Mouse (Mus musculus): ENCODE data around the gene Slc6a12. TPM values are rescaled to one million over a fixed set of nuclear protein-coding genes. Genes with fewer than 3 reads are reported as not detected.

Gene Slc6a12
- polyA plus RNA-seq, 1 experiment from 2014 or later: not detected

DNA sequence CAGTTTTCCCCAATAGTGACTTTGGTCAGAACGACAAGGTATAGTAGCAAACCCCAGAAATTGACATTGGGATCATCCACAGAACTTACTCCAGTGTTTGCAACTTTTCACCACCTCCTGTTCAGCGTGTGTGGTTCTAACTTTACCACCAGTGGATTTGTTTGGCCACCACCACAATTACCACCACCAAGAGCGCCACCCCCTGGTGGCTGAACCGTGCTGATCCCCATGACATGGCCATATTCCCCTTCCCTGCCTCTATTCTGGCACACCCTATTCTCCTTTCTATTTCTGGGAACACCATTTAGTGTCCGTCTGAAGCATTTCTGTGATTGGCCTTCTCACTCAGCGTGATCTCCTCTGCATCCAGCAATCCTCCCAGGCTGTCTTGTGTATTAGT lies 23.8 kb upstream of the Slc6a12 start:
- no peaks in the 10 kb centered on the region for H3K9me3 ChIP-seq (replicated peaks; ENCODE audit: control insufficient read depth, low read length)
- H3K9ac ChIP-seq (ENCODE audit: low read length): no peak overlapping the region
- no peak for ATAC-seq (replicated peaks; ENCODE audit: extremely low read depth, insufficient read depth, low FRiP score)
- no peak overlapping the region for H3K27ac ChIP-seq (ENCODE audit: low read length)
- WGBS: 56% methylated on average over 6 of the region's 6 CpGs
- H3K36me3 ChIP-seq (ENCODE audit: control insufficient read depth, insufficient read depth): no peaks in the 10 kb centered on the region
- H3K4me2 ChIP-seq (ENCODE audit: low read depth, low read length): no peak overlapping the region
- H3K4me3 ChIP-seq (ENCODE audit: low read length): no peak overlapping the region
- H3K27me3 ChIP-seq (ENCODE audit: control insufficient read depth, insufficient read depth, low read length): no peaks in the 10 kb centered on the region
- no peaks in the 10 kb centered on the region for H3K4me1 ChIP-seq (ENCODE audit: control insufficient read depth, insufficient read depth, low read length)

GRCm38 (mm10) chr6:121322381-121323110 lies 20.3 kb upstream of the Slc6a12 start:
- H3K9ac ChIP-seq (ENCODE audit: low read length): no peak overlapping the region
- H3K4me1 ChIP-seq (ENCODE audit: control insufficient read depth, insufficient read depth, low read length): peaks cover 11% of the 10 kb centered on the region
- ATAC-seq (replicated peaks; ENCODE audit: extremely low read depth, insufficient read depth, low FRiP score): no peak
- no peak overlapping the region for H3K4me2 ChIP-seq (ENCODE audit: low read depth, low read length)
- no peak overlapping the region for H3K4me3 ChIP-seq (ENCODE audit: low read length)
- H3K27me3 ChIP-seq (ENCODE audit: control insufficient read depth, insufficient read depth, low read length): no peaks in the 10 kb centered on the region
- no peak overlapping the region for H3K27ac ChIP-seq (ENCODE audit: low read length)
- no peaks in the 10 kb centered on the region for H3K9me3 ChIP-seq (replicated peaks; ENCODE audit: control insufficient read depth, low read length)
- no peaks in the 10 kb centered on the region for H3K36me3 ChIP-seq (ENCODE audit: control insufficient read depth, insufficient read depth)
- WGBS: 84% methylated on average over 9 of the region's 9 CpGs

DNA sequence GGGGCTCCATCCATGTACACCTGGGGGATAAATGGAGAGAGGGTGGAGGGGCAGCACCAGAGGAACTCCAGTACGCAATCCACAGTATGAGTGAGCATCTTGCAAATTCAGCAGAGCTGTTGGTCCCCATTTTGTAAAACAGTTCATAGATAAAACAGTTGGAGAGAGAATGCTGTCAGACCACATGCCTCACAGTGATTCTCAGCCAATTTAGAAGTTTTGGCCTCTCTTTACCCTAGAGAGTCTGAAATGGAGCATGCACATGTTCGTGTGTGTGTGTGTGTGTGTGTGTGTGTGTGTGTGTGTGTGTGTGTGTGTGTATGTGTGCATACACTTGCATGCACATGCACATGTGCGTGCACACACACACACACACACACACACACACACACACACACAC lies 17.6 kb upstream of the Slc6a12 start:
- Histone ChIP-seq H3K27ac (ENCODE audit: low read length) (no peak overlapping the region), H3K4me2 (ENCODE audit: low read depth, low read length) (no peak overlapping the region), H3K27me3 (ENCODE audit: control insufficient read depth, insufficient read depth, low read length) (no peaks in the 10 kb centered on the region), H3K9ac (ENCODE audit: low read length) (no peak overlapping the region), H3K4me3 (ENCODE audit: low read length) (no peak overlapping the region), H3K9me3 (replicated peaks; ENCODE audit: control insufficient read depth, low read length) (no peaks in the 10 kb centered on the region), H3K36me3 (ENCODE audit: control insufficient read depth, insufficient read depth) (no peaks in the 10 kb centered on the region), H3K4me1 (ENCODE audit: control insufficient read depth, insufficient read depth, low read length) (peaks cover 15% of the 10 kb centered on the region)
- WGBS: 81% methylated on average over 3 of the region's 3 CpGs
- no peak for ATAC-seq (replicated peaks; ENCODE audit: extremely low read depth, insufficient read depth, low FRiP score)

DNA sequence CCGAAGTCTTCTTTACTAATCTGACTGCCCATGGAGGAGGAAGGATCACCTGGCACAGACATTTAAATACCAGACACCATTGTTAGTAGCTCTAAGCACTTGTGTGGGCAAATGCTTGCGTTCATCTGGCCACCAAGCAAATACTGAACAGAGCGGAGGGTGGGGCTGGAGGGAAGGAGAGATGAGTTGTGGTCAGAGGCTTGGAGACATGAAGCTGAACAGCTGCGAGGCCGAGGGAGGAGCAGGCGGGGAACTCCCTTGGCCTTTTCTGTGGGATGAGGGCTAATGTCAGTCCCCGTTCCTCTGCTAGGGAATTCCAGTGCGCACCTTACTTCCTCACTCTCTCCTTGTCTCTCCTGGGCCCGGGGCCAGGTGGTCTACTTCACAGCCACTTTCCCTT lies 17.1 kb upstream of the Slc6a12 start:
- peaks cover 15% of the 10 kb centered on the region for H3K4me1 ChIP-seq (ENCODE audit: control insufficient read depth, insufficient read depth, low read length)
- H3K36me3 ChIP-seq (ENCODE audit: control insufficient read depth, insufficient read depth): no peaks in the 10 kb centered on the region
- H3K9ac ChIP-seq (ENCODE audit: low read length): no peak overlapping the region
- H3K9me3 ChIP-seq (replicated peaks; ENCODE audit: control insufficient read depth, low read length): no peaks in the 10 kb centered on the region
- H3K4me2 ChIP-seq (ENCODE audit: low read depth, low read length): no peak overlapping the region
- 73% methylated on average over 9 of the region's 9 CpGs for WGBS
- no peak overlapping the region for H3K4me3 ChIP-seq (ENCODE audit: low read length)
- H3K27me3 ChIP-seq (ENCODE audit: control insufficient read depth, insufficient read depth, low read length): no peaks in the 10 kb centered on the region
- H3K27ac ChIP-seq (ENCODE audit: low read length): no peak overlapping the region
- no peak for ATAC-seq (replicated peaks; ENCODE audit: extremely low read depth, insufficient read depth, low FRiP score)

DNA sequence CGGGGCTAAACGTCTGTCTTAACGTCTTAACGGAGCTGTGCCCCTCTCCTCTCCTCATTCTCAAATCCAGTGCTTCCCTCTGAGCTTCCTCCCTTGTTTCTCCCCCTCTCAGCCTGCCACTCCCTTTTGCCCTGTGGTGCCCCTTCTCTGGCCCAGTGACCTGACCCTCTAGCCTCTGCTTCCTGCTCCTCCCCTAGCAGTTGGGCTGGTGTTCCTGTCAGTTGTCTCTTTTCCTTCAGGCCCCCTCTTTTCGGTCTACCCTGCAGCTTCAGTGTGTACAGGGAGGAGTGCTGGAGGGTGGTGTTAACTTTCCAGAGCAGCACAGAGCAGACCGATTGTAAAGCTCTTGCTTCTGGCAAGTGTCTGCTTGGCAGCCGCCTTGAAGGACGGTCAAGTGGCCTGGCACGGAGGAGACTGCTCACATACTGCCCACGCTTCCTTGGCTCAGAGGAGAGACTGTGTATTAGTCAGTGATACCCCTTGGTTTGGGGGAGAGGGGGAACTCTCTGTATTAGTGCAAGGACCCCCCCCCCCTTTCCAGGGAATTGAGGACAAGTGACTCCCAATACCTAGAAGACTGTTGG lies 16.3 kb upstream of the Slc6a12 start:
- Histone ChIP-seq H3K4me3 (ENCODE audit: low read length) (no peak overlapping the region), H3K9ac (ENCODE audit: low read length) (0 out of 2 replicates have a peak overlapping the region, but pooled peaks have one; percentile 42), H3K27ac (ENCODE audit: low read length) (no peak overlapping the region), H3K4me2 (ENCODE audit: low read depth, low read length) (no peak overlapping the region), H3K9me3 (replicated peaks; ENCODE audit: control insufficient read depth, low read length) (no peaks in the 10 kb centered on the region), H3K27me3 (ENCODE audit: control insufficient read depth, insufficient read depth, low read length) (no peaks in the 10 kb centered on the region), H3K36me3 (ENCODE audit: control insufficient read depth, insufficient read depth) (no peaks in the 10 kb centered on the region), H3K4me1 (ENCODE audit: control insufficient read depth, insufficient read depth, low read length) (peaks cover 15% of the 10 kb centered on the region)
- 40% methylated on average over 10 of the region's 10 CpGs for WGBS
- peak; percentile 56; the same call in 1 of the 2 replicates for ATAC-seq (replicated peaks; ENCODE audit: extremely low read depth, insufficient read depth, low FRiP score)

GRCm38 (mm10) chr6:121328417-121328884 lies 14.4 kb upstream of the Slc6a12 start:
- 60% methylated on average over 9 of the region's 9 CpGs for WGBS

DNA sequence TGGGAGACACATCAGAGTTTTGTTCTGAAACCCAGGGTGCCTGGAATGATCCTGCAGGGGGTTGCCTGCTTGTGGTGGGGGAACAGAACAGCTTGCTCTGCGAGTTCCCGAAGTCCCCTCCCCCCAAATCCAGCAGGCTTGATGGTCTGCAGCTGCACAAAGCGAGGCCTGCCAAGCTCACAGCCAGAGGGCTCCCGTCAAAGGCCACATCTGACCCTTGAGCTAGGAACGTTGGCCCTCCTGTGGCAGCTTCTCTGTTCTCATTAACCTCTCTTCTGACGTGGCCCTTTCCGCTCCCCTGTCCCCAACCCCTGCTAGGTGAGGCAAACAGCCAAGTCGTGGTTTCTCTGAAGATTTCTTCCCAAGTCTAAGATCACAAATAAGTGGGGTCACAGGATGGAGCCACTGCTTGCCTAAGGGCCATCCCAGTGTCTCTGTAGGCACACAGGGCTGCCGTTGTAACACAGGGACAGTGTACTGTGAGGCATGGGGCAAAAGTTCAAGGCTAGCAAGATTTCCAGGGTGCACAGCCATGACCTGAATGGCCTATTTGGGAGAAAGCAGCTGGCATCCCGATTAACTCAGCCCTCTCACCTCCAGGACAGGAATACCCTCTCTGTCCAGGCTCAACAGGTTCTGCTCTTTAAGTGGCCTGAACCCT lies 12.9 kb upstream of the Slc6a12 start:
- Histone ChIP-seq H3K27ac (ENCODE audit: low read length) (no peak overlapping the region), H3K4me3 (ENCODE audit: low read length) (no peak overlapping the region), H3K4me1 (ENCODE audit: control insufficient read depth, insufficient read depth, low read length) (peaks cover 15% of the 10 kb centered on the region), H3K4me2 (ENCODE audit: low read depth, low read length) (no peak overlapping the region), H3K27me3 (ENCODE audit: control insufficient read depth, insufficient read depth, low read length) (no peaks in the 10 kb centered on the region), H3K9ac (ENCODE audit: low read length) (no peak overlapping the region), H3K36me3 (ENCODE audit: control insufficient read depth, insufficient read depth) (no peaks in the 10 kb centered on the region), H3K9me3 (replicated peaks; ENCODE audit: control insufficient read depth, low read length) (no peaks in the 10 kb centered on the region)
- no peak; the same call in 1 of the 2 replicates for ATAC-seq (replicated peaks; ENCODE audit: extremely low read depth, insufficient read depth, low FRiP score)
- WGBS: 23% methylated on average over 10 of the region's 10 CpGs

More at GRCm38 (mm10) chr6:121328417-121328884, 14.4 kb upstream of the Slc6a12 start:
- Histone ChIP-seq H3K27ac (ENCODE audit: low read length) (no peak overlapping the region), H3K4me2 (ENCODE audit: low read depth, low read length) (no peak overlapping the region), H3K9ac (ENCODE audit: low read length) (no peak overlapping the region), H3K9me3 (replicated peaks; ENCODE audit: control insufficient read depth, low read length) (no peaks in the 10 kb centered on the region), H3K4me3 (ENCODE audit: low read length) (no peak overlapping the region), H3K27me3 (ENCODE audit: control insufficient read depth, insufficient read depth, low read length) (no peaks in the 10 kb centered on the region), H3K36me3 (ENCODE audit: control insufficient read depth, insufficient read depth) (no peaks in the 10 kb centered on the region), H3K4me1 (ENCODE audit: control insufficient read depth, insufficient read depth, low read length) (peaks cover 15% of the 10 kb centered on the region)
- no peak for ATAC-seq (replicated peaks; ENCODE audit: extremely low read depth, insufficient read depth, low FRiP score)

- no peaks in the 10 kb centered on the region for H3K9me3 ChIP-seq (replicated peaks; ENCODE audit: control insufficient read depth, low read length)
- no peak overlapping the region for H3K27ac ChIP-seq (ENCODE audit: low read length)
- no peaks in the 10 kb centered on the region for H3K27me3 ChIP-seq (ENCODE audit: control insufficient read depth, insufficient read depth, low read length)
- no peak overlapping the region for H3K4me2 ChIP-seq (ENCODE audit: low read depth, low read length)
- H3K4me3 ChIP-seq (ENCODE audit: low read length): no peak overlapping the region
- no peak overlapping the region for H3K9ac ChIP-seq (ENCODE audit: low read length)
- WGBS: 87% methylated on average over 9 of the region's 9 CpGs
- no peaks in the 10 kb centered on the region for H3K36me3 ChIP-seq (ENCODE audit: control insufficient read depth, insufficient read depth)
- no peak for ATAC-seq (replicated peaks; ENCODE audit: extremely low read depth, insufficient read depth, low FRiP score)
- no peaks in the 10 kb centered on the region for H3K4me1 ChIP-seq (ENCODE audit: control insufficient read depth, insufficient read depth, low read length)
Observed at GRCm38 (mm10) chr6:121335841-121336240, 7.0 kb upstream of the Slc6a12 start.

DNA sequence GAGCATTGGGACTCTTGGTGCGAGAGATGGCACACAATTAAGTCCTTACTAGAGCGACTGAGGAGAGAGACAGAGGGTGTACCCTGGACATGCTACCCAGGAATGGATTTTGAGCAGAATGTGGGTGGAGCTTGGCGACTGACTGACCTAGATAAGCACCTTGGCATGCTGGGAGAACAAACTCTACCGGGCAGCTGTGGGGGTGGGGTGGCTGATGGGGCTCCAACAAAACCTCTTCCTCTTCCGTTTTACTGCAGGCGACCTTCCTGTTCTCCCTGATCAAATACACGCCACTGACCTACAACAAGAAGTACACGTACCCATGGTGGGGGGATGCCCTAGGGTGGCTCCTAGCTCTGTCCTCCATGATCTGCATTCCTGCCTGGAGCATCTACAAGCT lies 6.3 kb upstream of the Slc6a12 start:
- Histone ChIP-seq H3K4me2 (ENCODE audit: low read depth, low read length) (no peak overlapping the region), H3K36me3 (ENCODE audit: control insufficient read depth, insufficient read depth) (no peaks in the 10 kb centered on the region), H3K4me1 (ENCODE audit: control insufficient read depth, insufficient read depth, low read length) (no peaks in the 10 kb centered on the region), H3K4me3 (ENCODE audit: low read length) (no peak overlapping the region), H3K9ac (ENCODE audit: low read length) (no peak overlapping the region), H3K9me3 (replicated peaks; ENCODE audit: control insufficient read depth, low read length) (no peaks in the 10 kb centered on the region), H3K27ac (ENCODE audit: low read length) (no peak overlapping the region), H3K27me3 (ENCODE audit: control insufficient read depth, insufficient read depth, low read length) (no peaks in the 10 kb centered on the region)
- WGBS: 43% methylated on average over 8 of the region's 8 CpGs
- no peak; the same call in 1 of the 2 replicates for ATAC-seq (replicated peaks; ENCODE audit: extremely low read depth, insufficient read depth, low FRiP score)

All from heart, embryonic 16.5 days (tissue).